Mouse (Mus musculus): ENCODE measurements around the gene Psmd11.

Gene Psmd11

DNA sequence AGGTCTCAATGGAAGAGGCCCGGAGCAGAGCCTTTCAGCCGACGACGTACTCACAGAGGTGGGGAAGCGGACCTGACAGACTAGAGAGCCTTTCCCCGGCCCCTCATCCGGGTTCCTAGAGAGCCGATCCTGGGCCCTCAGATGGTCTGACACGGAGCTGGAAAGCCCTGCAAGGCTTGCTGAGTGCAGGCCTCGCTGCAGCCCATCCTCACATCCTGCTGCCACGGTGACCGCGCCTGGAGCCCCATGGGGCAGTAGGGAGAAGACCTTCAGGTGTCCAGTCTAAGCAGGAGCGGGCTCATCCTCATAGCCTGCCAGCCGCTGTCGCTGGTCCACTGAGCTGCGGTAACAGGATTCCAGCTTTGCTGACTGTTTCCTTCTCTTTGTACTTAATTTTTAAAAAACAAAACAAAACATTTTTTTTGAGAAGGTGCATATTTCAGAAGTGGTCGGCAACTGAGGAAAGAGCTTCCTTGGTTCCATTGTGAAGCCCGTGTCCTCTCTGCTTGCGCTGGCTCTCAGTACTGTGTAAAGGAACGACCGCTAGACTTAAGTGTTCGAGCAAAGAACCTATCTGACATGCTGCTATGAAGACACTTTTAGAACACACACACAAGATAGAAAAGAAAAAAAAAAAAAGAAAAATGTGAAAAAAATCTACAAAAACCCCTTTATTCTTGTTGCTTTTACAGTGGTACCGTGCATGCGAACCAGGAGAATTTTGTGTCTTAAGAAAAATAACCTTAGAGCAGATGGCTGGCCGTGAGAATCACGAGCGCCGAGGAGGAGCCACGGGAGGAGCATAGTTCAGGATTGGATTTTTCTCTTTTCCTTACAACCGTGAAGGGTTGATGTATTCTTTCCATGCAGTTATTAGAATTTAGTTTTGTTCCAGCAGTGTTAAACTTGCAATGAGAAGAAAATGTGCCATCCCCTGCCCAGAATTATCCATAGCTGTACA lies 51.8 kb downstream of the Psmd11 start:
- in situ Hi-C loops (cut with MboI, MseI), result loop anchor here (5.0 kb wide), 1 partner anchor 48 kb away; no protein-coding TSS in a partner anchor

GRCm38 (mm10) chr11:80481409-80482050 lies 53.1 kb downstream of the Psmd11 start:
- in situ Hi-C loops (cut with MboI, MseI), result no loop called here

DNA sequence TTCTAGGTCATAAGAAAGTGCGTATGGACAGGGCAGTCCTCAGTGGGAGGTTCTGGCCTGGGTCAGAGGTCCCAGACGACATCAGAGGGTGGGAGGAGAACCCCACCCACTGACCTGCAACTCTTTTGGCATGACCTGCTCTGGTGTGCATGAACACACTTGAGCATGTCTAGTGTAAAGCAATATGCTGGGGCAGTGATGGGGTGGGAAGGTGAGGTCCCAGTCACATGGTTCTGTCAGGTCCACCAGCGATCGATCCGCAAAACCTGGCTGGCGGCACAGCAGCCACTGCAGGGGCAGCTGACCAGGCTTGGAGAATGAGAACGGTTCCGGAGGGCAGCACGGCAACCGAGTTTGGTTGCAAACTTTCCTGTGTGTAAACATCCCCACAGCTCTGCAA lies 53.9 kb downstream of the Psmd11 start:
- in situ Hi-C loops (cut with MboI, MseI), result no loop called here

- in situ Hi-C loops (cut with MboI, MseI), result no loop called here
Observed at GRCm38 (mm10) chr11:80482921-80483320, 54.5 kb downstream of the Psmd11 start.

DNA sequence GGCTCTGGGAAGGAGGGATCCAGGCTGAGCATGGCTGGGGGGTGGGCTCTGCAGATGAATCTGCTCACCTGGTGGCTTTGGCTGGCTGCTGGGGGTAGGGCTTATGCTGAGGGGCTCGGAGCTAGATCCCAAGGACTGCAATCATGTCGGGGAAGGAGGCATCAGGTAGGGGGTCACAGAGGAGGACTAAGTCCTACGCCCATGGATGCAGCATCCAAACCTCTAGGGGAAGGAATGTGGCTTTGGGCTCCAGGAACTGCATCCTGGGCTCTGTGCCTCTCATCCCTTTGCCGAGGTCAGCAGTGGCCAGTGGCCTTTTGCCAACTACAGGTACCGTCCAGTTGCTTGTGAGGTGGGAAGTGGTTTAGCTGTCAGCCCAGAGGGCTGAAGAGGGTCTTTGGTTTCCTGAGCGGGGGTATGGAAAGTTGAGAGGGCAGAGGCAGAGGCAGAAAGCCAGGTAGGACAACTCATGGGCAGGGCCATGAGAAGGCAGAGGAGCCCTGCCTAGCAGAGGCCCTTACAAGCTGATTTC lies 55.2 kb downstream of the Psmd11 start:
- in situ Hi-C loops (cut with MboI, MseI), result no loop called here

DNA sequence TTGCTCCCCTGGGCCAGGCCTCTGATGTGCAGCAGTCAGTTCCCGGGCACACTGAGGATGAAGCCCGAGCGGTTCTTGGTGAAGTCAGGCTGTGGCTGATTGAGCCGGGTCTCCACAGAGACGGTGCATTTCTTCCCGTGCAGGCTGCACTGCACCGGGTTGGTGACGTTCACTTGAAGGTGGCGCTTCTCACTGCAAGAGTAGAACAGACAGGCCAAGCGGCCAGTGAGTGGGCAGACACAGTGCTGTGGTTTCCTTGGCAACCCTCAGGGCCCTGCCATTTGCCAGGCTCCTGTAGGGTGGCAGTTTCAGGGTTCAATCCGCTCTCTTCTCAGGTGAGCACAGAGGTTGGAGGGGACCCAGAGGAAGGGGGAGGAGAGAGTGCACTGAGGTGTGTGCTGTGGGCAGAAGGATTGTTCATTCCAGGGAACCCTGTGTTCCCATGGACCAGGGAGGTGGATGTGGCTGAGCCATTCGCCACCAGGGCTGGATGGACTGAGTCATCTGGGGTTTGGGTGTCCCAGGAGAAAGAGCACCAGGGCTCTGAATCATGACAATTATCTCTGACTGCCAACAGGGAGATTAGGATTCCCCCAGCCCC lies 55.9 kb downstream of the Psmd11 start:
- in situ Hi-C loops (cut with MboI, MseI), result no loop called here

DNA sequence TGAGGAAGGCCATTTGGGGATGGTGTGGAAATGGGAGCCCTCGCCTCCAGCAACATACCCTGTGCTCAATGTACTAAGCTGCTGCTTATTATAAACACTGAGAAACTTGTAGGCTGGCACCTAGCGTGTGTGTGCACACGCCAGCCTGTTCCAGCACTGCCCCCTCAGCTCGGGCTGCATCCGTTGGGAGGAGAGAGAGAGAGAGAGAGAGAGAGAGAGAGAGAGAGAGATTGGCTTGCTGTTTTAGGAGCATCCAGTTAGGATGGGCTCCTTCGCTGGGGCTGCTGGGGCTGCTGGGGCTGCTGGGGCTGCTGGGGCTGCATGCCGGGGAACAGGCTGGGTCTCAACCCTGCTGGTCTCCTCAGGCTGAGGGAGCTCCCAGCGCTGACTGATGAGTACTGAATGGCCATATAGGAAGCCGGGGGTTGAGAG lies 56.7 kb downstream of the Psmd11 start:
- in situ Hi-C loops (cut with MboI, MseI), result no loop called here

DNA sequence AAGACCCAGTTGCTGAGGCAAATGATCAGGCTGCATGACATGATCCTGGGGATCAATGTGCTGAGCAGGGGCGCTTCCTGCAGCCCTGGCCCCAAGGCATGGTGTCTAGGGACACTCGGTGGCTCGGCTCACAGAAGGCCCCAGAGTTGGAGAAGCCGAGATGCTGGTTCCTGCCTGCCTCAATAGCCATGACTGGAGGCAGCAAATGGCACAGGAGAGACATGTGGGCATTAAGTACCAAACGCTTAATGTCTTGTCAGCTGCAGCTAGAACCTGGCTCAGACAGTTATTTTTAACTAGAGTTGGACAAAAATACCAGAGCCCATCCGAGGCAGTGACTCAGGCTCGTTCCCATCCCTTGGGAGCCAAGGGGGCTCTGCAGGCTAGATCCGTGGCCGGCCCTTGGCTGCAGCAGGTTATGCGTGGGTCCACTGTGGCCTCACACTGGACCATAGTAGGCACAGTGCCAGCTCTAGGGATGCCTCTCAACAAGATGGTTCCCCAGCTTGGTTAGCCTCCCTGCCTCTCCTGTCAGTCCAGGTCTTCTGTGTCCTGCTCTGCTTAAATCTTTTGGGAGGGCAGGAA lies 57.3 kb downstream of the Psmd11 start:
- in situ Hi-C loops (cut with MboI, MseI), result no loop called here

GRCm38 (mm10) chr11:80487904-80488587 lies 59.6 kb downstream of the Psmd11 start:
- in situ Hi-C loops (cut with MboI, MseI), result no loop called here

DNA sequence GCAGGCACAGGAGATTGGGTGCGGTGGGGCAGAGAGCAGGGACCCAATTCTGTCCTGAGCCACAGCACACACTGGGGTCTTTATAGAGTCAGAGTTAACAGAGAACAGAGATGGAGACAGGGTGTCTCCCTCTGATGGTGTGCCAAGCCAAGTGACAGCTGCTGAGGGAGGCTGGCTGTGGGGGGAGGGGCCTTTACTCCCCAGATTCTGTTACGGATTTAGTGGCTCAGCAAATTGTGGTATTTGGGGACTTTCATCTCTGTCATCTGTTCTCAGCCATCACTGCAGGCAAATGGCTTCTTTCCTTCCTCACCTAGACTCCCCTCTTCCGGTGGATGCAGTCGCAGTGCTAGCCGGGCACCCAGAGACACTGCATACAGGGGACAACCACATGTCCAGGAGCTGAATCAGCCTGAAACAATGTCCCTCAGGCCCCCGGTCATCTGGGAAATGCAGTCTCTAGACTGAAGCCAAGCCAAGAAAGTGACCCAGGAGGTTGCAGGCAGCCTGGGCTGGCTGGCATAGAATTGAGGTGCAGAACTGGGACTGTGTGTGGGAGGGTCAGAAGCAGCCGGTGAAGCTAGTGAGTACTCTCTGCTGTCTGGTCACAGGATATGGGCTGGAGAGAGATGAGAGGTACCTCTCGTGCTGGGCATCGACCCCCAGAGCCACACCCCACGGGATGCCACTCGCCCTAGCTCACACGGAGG lies 60.9 kb downstream of the Psmd11 start:
- in situ Hi-C loops (cut with MboI, MseI), result no loop called here

- in situ Hi-C loops (cut with MboI, MseI), result no loop called here
Observed at GRCm38 (mm10) chr11:80489882-80490196, 61.4 kb downstream of the Psmd11 start.

DNA sequence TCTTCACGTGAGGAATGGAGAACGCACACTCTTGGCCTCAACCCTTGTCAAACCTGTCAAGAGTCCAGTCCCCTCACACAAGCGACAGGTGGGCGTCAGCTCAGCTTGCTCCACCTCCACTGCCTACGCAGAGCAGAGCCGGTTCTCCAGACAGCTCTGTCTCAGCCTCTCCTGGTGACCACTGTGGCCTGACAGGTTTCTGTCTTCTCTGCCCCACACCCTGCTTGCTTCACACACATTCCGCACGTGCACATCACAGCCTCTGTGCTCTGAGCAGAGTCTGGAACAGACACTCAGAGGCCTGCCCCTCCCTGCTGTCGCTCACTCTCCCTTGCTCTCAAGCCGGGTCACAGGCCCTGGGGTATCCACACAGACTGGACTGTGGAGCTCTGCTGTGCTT lies 62.4 kb downstream of the Psmd11 start:
- in situ Hi-C loops (cut with MboI, MseI), result no loop called here

- in situ Hi-C loops (cut with MboI, MseI), result no loop called here
Observed at GRCm38 (mm10) chr11:80493186-80493585, 64.8 kb downstream of the Psmd11 start.

DNA sequence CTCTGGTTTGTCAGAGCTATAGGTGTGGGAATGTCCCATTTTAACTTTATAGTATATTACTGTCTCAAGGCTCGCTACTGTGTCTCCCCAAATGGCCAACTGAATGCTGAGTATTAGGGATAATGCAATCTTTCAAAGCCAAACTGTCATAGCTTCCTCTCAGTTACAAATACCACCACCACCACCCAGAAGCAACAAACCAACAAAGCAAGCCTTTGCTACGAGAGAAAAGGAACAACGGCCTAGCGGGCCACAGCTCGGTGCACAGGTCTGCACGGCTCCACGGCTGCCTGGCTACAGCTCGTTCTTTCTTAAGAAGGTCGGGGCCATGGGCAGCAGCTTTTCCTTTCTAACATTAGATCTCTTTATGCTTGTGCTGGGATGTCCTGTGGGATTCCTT lies 66.4 kb downstream of the Psmd11 start:
- in situ Hi-C loops (cut with MboI, MseI), result no loop called here

DNA sequence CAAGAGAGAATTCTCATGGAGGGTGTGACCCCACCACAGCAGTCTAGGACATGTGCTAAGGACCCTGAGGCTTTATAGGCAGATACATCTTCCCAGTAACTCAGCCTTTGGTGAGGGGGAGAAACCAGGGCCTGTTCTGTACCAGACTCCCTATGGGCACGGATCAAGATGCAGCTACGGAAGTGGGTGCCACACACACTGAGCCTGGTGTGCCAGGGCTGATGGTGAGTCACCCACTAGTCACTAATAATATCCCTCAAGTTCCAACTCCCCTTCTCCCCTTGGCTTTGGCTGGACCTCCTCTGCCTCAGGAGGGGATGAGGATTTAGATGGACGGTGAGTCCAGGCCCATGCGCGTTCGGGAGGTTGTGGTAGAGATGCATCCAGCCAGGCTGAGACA lies 67.6 kb downstream of the Psmd11 start:
- in situ Hi-C loops (cut with MboI, MseI), result no loop called here

- in situ Hi-C loops (cut with MboI, MseI), result no loop called here
Observed at GRCm38 (mm10) chr11:80496640-80497039, 68.2 kb downstream of the Psmd11 start.

- in situ Hi-C loops (cut with MboI, MseI), result no loop called here
Observed at GRCm38 (mm10) chr11:80497225-80497919, 69.0 kb downstream of the Psmd11 start.

GRCm38 (mm10) chr11:80498328-80499070 lies 70.1 kb downstream of the Psmd11 start:
- in situ Hi-C loops (cut with MboI, MseI), result no loop called here

GRCm38 (mm10) chr11:80499550-80499952 lies 71.1 kb downstream of the Psmd11 start:
- in situ Hi-C loops (cut with MboI, MseI), result no loop called here
